Mouse (Mus musculus) v-Abl transformed pro-B cells (cell line): ENCODE results near the gene Gsdmc4.
"Not testable (repeated sequence)": the region's sequence is repeated elsewhere in the genome, so short reads cannot be mapped to it uniquely, and the experiment has no call there.

ENCODE experiments used
- in situ Hi-C, 2 experiments: fragments of 400-800 bp; cut with MboI; formaldehyde crosslinking; loops; one replicate each; pipeline ENCODE4 v1.15.1; 2025; ENCODE audit not compliant: unreplicated experiment in 2 of 2

The Gsdmc4 gene

DNA sequence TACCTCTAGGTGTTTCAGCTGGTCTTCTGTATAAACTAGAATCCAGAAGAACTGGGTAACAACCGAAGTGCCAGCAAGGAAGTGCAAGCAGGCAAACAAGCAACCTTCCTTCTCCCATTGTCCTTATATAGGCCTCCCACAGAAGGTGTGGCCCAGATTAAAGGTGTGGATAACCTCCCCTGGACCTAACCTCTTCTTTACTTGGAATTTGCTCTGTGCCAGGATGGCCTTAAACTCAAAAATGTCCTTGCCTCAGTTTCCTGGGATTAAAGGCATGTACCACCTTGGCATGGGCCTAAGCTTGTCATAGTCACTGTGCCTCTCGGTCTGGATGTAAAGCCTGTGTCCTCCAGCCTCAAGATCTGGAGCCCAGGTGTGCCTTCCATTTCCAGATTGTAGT, at the start of gene Gsdmc4:
TSS of gene Gsdmc4 (minus strand) at position 101 of the 400 bp plus-strand sequence.
- in situ Hi-C loops: not testable (repeated sequence)

- in situ Hi-C loops: no loop called here
Measured at GRCm38 (mm10) chr15:63960542-63960941, 48.4 kb upstream of the Gsdmc4 start.

GRCm38 (mm10) chr15:63957553-63957952, 45.5 kb upstream of the Gsdmc4 start:
- in situ Hi-C loops: no loop called here

DNA sequence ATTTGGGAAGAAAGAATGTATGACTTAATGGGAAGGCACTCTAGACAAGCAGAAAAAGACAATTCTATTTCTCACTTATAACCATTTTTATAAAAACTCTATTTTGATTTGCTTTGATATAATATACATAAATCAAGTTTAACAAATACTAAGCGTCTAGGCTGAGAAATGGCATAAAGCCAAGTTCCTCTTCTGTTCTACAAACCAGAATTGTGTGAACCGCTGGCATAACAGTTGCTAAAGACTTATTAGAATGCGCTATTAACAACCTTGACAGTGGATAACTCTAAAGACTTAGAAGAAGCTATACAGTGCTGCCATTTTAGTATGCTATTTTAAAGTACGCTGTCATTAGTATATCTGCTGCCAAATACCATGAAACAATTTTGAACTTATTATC, 41.2 kb upstream of the Gsdmc4 start:
- in situ Hi-C loops: no loop called here

DNA sequence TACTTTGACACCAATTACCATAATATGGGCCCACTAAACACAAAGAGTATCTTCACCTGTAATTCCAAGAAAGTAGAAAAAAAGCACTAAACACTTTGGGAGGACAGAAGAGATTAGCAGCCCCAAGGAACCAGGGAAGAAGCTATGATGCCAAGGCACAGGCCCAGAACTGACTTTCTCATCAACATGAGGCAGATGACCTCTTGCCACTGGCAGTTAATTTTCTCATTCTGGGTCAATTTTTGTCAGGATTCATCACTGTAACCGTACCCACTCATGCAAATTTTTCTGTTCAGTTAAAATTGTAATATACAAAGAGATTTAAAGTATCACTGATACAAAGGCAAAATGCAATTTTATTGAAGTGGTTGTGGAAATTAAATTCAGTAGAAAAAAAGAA, 29.1 kb upstream of the Gsdmc4 start:
- in situ Hi-C loops: no loop called here

DNA sequence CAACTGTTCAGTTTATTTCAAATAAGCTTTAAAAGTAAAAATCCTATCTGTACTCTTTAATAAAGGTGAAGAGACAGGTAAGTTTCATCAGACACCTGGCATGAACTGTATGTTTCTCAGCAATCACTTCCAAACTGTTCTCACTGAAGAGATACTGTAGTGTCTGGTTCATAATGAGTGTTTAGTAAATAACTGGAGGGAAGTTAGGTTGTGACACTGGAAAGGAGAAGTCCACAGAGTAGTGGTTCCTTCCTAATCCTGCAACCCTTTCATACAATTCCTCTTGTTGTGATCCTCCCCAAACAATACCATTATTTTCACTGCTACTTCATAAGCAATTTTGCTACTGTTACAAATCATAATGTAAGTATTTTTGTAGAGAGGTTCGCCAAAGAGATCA, 20.6 kb upstream of the Gsdmc4 start:
- in situ Hi-C loops: no loop called here

DNA sequence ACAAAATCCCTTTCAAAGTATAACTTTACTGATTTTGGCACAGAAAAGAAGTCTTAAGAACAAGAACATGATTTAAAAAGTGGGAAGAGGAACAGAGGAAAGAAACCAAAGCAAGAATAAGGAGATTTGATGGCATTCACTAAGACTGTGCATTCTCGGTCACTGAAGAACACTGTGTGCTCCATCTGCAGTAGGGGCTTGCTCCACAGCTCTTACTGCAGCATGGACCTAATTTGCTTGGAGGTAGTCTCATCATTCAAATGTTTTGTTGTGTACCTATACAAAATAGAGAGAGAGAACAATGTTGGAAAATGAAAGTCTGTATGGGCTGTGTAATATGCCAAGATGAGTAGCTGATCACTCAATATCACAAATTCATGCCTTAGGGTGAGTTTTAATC, 19.3 kb upstream of the Gsdmc4 start:
- in situ Hi-C loops: no loop called here

- in situ Hi-C loops: no loop called here
Measured at GRCm38 (mm10) chr15:63930107-63931041, 18.3 kb upstream of the Gsdmc4 start.

GRCm38 (mm10) chr15:63926201-63926600, 14.1 kb upstream of the Gsdmc4 start:
- in situ Hi-C loops: no loop called here

DNA sequence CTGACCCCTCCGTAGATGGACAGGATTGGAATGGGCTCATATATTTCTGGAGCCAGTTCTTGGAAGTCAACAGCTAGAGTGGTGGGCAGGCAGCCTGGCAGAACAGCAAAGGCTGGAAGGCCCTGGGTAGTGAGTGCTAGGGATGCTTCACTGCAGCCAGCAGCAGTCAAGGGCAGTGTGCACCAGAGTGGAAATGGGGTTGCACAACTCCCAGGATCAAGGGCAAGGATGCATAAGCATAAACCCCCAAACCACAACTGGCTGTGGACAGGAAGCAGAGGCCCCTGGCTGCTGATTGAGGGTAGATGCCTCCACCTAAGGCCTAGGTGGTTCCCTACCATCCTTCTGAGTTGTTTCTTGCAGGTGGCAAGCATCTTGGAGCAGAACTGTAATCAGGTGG, 12.4 kb upstream of the Gsdmc4 start:
- in situ Hi-C loops: no loop called here

- in situ Hi-C loops: not testable (repeated sequence)
Measured at GRCm38 (mm10) chr15:63921618-63922017, 9.5 kb upstream of the Gsdmc4 start.

- in situ Hi-C loops: not testable (repeated sequence)
Measured at GRCm38 (mm10) chr15:63919728-63920127, 7.6 kb upstream of the Gsdmc4 start.

DNA sequence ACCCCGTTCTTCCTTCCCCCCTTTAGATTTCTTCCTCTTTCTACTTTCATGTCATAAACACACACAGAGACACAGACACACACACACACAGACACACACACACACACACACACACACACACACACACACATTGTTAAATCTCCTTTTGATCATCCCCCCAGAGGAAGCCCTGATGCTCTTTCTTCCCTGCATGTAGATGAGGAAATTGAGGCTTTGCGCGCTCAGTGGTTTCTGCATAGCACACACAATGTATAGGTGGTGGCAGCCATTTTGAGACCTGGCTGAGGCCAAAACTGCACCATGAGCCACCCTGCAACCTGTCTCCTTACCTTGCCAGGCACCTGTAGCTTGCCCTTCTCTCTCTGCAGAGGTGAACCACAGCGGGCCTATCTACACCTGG, 4.5 kb upstream of the Gsdmc4 start:
- in situ Hi-C loops: not testable (repeated sequence)

DNA sequence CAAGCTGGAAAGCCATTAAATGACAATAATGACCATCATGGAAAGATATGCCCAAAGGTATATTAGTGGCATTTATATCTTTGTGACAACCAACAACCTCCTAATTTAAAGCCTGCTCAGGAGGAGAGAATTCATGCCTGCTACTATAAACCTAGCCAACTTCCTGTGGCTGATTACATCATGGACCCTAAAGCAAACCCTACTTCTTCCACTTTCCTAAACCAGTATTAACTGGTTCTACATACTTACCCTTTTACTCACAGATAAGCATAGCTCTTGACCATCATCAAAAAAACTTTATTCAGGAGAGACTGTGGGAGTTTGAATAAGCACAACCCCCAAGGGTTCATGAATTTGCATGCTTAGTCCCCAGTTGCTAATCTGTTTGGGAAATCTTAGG, 2.2 kb downstream of the Gsdmc4 start:
- in situ Hi-C loops: not testable (repeated sequence)

DNA sequence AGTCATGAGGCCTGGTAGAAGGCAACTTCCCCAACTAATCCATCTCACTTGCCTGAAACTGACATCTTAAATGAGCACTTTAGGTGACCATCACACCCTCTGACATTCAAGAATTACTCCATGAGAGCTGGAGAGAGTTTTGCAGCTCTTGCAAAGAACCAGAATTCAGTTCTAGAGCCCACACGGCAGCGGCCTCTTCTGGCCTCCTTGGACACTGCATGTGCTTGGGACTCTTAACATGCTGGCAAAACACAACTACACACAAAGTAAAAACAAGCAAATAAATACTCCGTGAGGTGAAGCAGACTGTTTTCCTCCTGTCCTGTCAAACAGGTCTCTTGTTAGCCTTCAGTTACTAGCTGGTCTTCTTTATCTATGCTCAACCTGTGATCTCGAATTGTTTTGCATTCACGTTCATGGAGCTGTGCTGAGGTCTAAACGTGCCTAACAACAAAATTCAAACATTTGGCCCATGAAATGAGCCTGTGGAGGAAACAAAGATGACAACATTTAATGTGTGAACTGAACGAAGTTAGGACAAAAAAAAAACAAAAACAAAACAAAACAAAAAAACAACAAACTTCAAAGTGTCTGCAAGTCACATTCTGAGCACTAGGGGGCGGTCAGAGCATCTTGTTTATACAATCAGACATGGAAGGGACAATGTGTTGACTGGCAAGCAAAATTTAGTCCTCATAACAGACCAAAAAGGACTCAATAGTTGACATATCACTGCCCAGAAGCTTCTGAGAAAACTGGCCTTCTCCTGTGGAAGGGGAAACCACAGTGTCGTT, 16.3 kb downstream of the Gsdmc4 start:
- in situ Hi-C loops: loop anchor here in 1 of 2 experiments (10.0 kb wide), 1 partner anchor 729 kb away; no protein-coding TSS in a partner anchor

DNA sequence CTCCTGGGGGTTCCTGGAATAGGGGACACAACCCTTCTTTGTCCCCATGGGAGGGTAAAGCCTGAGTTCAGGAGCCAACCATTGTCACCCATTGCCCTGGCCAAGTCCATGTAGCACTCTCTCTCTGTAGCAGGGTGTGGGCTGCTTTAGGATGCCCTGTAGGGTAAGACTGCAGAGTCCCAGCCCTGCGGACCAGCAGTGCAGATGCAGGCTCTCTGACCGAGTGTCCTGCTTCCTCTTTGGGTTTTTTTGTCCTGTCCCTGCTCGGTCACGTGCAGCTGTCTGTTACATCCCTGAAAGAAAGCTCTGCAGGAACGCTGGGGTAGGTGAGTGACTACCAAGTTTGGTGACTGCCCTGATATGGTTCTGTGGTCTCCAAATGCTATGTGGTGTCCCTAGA, 23.7 kb downstream of the Gsdmc4 start:
- in situ Hi-C loops: not testable (repeated sequence)

DNA sequence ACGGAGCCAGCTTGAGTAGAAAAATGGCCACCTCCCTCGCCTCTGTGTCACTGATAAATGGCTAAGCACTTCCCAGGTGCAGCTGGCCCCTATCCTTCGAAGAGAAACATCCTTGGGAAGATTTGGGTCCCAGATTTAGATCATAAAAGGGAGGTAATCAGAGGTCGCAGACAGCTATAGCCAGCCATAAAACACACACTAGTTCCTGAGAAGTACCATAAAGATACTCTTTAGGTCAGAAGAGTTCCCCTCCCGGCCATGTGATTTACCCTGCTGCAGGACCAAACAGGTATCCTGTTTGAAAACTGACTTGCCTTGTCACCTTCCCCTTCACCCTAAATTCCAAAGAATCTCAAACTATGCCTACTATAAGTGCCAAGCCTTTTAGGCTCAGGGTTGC, 24.1 kb downstream of the Gsdmc4 start:
- in situ Hi-C loops: not testable (repeated sequence)

- in situ Hi-C loops: not testable (repeated sequence)
Measured at GRCm38 (mm10) chr15:63878458-63878857, 33.6 kb downstream of the Gsdmc4 start, which contains the start of gene Gsdmc3. Gene Gsdmc3 (minus strand): TSS chr15:63878558.

GRCm38 (mm10) chr15:63876160-63876559, 35.9 kb downstream of the Gsdmc4 start:
- in situ Hi-C loops: not testable (repeated sequence)

GRCm38 (mm10) chr15:63861965-63862364, 50.1 kb downstream of the Gsdmc4 start:
- in situ Hi-C loops: not testable (repeated sequence)
